Mouse (Mus musculus): ENCODE results near the gene Haus2. TPM values are rescaled to one million over a fixed set of nuclear protein-coding genes. Genes with fewer than 3 reads are reported as not detected.

Gene Haus2
- total RNA-seq, 2 experiments from 2014 or later, result 2.5 to 8.4 TPM

DNA sequence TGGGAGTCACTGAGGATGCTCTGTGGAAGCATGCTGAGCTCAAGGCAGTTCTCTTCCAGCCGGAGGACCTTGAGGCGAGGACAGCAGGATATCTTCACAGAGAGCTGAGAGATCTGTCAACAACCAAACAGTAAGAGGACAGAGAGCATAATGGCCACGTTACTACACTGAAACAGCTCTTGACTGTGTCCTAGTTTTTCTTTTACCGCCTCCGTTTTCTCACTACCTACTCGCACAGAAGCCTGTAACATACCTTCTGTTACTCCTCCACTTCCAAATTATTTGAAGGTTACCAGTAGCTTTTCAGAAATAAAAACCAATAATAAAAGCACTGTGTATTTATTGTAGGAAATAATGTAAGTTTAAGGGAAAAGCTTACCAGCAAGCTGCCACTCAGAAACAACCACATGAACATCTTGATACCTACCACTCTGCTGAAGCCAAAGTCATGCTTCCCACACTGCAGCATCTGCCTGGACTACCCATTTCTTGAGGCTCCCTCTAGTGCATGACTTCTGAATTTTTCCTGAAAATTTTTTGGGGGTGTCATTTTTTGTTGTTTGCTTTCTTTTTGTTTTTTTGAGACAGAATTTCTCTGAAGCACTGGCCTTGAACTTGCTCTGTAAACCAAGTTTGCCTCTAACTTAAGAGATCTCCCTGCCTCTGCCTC is 3.0 kb upstream of the Haus2 start:
- no peak for ATAC-seq (replicated peaks; ENCODE audit: low FRiP score, poor library complexity, severe bottlenecking)

DNA sequence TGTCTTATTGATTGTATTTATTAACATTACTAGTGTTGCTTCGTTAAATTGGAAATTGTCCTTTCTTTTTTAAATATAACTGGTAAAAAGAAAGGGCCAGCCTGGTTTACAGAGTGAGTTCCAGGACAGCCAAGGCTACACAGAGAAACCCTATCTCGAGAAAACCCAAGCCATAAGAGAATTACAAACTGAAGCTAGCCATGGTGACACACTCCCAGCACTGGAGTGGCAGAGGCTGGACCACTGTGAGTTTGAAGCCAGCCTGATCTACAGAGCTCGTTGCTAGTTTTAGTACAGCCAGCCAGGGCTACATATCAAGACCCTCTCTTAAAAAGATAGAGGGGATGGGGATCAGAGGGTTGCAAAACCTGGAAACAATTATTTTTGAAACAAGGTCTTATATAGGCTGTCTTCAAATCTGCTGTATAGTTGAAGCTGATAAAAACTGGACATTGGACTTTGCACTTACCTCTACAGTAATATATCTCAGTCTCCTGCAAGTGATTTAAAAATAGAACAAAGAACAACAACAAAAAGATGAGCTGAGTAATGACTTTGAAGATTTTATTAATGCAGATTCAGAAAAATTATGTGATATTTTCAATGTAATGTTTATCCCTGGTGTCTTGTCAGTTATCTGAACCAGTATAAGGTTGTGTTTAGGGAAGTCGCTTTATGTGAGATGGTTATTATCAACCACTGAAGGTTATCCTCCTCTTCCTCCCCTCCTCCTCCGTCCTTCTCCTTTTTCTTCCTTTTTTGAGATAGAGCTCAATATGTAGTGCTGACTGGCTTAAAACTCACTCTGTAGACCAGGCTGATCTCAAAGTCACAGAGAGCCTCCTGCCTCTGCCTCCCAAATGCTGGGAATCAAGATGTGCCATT is 7.3 kb downstream of the Haus2 start:
- ATAC-seq (replicated peaks; ENCODE audit: low FRiP score, poor library complexity, severe bottlenecking), result no peak

DNA sequence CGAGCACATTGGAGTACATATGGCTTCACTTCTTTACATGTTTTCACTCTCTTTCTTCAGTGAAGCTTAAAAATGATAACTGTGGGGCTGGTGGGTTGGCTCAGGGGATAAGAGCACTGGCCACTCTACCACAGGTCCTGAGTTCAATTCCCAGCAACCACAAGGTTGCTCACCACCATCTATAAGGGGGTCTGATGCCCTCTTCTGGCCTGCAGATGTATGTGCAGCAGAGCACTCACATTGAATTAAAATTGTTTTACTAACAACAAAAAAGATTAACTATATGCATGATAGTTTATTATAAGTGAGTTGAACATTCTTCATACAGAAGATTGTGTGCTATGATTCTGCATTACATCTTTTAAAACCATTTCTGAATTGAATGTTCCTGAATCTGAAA is 10.4 kb downstream of the Haus2 start:
- ATAC-seq (replicated peaks; ENCODE audit: low FRiP score, poor library complexity, severe bottlenecking), result no peak

DNA sequence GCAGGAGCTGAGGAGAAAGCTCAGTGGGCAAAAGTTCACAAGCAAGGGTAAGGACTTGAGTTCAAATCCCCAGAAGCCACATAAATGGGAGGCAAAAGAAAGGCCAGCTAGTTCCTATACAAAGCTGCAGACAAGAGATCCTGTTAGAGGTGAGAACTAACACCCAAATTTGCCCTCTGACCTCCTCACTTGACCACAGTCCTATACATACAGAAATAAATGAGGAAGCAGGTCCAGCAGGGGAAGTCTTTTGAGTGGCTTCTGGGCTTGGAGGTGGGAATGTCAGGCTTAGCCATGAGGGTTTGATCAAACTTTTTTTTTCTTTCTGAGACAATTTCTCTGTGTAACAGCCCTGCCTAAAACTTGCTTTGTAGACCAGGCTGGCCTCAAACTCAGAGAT is 13.7 kb downstream of the Haus2 start:
- ATAC-seq (replicated peaks; ENCODE audit: low FRiP score, poor library complexity, severe bottlenecking), result no peak

DNA sequence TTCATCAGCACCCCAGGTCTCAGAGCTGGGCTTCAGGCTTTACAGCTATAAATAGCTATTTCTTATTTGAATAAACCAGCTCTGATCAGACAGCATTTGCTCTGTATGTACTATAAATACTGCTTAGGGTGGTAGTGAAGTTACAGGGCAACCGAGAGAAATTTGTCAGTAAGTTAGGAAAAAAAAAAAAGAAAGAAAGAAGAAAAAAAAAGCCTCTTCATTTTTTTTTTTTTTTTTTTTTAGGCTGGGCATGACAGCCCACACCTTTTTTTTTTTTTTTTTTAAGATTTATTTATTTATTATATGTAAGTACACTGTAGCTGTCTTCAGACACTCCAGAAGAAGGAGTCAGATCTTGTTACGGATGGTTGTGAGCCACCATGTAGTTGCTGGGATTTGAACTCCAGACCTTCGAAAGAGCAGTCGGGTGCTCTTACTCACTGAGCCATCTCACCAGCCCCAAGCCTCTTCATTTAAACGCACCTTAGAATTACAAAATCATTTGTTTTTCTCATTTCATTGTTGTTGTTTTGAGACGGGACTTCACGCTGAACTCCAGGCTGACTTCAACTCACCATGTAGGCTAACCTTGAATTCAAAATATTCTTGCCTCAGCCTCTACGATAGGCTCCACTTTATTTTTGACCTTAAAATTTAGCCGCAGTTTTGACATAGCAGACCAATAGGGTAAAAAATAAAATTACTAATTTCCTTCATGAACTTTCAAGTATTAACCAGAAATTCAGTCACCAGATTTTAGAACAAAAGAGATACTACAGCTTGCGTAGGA is 19.1 kb downstream of the Haus2 start:
- peak; percentile 21 for ATAC-seq (replicated peaks; ENCODE audit: low FRiP score, poor library complexity, severe bottlenecking)

DNA sequence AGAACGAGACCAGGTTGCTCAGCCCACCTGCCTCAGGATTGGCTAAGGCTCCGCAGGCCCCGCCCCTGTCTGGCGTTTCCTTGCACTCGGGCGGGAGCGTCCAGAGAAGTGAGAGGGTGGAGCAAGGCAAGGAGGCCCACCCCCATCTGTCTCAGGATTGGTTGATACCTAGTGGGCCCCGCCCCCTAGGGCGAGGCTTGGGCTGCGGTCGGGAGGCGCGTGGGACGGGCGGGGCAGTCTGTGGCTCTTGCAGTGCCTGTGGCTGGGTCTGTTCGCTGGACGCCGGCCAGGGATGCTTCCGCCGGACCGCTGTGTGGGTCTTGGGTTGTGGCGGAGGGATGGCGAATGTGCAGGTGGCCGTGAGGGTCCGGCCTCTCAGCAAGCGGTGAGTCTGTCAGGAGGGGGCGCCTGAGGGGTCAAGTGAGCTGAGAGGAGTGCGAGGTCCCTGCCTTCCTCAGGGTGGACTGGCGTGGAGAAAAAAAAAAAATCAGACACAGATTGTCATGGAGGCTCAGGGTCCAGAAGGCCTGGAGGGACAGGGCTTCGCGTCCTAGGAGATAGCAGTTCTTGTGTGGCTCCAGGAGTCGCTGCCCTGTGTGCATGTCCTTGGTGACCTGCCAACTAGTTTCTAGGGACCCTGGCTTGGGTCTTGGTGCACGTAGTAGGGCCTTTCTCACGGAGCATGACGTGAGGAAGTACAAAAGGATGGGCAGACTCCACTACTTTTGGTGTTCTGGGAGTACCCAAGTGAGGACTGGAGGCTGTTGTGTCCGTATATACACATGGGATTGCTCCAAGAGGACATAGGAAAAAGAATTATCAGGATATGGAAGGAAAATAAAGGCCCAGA is 19.9 kb downstream of the Haus2 start, which contains the start of gene Stard9:
Gene Stard9 (plus strand): TSS at position 236 of the 850 bp plus-strand sequence.
- peak; percentile 99 for ATAC-seq (replicated peaks; ENCODE audit: low FRiP score, poor library complexity, severe bottlenecking)

DNA sequence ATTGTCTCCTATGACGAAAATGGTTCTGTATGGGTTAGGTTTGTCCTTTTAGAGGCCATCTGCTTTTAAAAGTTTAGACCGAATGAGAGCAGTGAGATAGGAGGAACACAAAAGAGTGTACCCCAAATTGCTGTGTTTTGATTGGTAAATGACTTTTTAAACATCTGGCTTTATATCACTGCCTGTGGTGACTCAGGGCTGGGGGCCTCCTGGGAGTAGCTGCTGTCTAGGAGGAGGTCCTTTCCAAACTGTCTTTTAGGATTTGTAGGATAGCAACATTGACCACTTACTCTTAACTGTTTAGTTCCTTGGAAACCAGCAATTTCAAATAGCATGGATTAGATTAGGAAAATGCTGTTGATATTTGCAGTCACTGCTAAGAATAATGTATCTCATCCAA is 21.1 kb downstream of the Haus2 start:
- no peak for ATAC-seq (replicated peaks; ENCODE audit: low FRiP score, poor library complexity, severe bottlenecking)

DNA sequence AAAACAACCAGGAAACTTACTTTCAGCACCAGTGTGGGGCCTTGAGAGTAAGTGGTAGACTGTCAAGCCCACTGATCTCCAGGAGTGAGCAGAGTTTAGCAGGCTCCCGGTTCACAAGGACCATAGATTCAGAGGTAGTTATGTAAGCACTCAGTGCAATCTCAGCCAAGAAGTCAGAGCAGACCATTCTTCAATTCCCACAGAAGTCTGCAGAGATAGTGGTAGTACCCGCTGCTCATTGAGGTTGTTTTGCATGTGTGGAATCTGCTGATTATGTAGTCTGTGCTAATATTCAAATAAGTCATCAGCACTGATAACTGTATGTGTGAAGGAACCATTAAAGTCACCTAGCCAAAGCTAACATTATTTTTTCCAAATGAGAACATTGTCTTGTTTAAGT is 21.5 kb downstream of the Haus2 start:
- no peak for ATAC-seq (replicated peaks; ENCODE audit: low FRiP score, poor library complexity, severe bottlenecking)

DNA sequence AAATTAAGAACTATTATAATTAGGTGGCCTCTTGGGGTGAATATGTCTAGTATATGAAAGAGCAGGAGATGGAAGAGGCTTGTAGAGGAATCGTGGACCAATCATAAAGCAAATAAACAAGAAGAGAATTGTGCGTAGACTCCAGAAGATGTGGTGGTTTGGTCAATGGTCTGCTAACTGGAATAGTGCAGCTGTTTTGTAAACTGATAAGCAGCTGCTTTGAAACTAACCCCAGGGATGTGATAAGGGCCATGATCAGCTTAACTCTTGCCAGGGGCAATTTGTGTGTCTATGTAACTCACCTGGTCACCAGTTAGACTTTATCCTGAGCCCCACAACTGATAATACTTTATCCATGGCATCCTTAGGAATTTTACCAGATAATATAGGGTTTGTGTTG is 22.3 kb downstream of the Haus2 start:
- ATAC-seq (replicated peaks; ENCODE audit: low FRiP score, poor library complexity, severe bottlenecking), result 0 out of 2 replicates have a peak, but pooled peaks have one; percentile 22

DNA sequence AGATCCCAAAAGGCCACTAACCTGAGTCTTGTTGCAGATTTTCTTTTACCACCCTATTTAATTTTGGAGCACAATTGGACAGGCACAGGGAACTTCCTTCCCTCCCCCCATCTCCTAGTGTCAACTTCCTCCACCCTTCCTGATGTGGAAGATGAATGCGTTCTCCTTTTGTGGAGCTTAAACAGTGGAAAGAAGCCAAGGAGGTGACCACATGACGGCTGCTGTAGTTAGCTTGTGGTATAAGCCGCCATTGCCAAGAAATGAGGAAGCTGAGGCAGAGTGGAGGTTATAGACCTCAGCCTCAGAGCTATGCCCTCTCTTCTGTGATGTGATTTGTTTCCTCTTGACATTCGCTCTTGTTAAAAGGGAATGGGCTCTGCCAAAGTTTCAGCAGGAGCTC is 22.8 kb downstream of the Haus2 start:
- no peak for ATAC-seq (replicated peaks; ENCODE audit: low FRiP score, poor library complexity, severe bottlenecking)

DNA sequence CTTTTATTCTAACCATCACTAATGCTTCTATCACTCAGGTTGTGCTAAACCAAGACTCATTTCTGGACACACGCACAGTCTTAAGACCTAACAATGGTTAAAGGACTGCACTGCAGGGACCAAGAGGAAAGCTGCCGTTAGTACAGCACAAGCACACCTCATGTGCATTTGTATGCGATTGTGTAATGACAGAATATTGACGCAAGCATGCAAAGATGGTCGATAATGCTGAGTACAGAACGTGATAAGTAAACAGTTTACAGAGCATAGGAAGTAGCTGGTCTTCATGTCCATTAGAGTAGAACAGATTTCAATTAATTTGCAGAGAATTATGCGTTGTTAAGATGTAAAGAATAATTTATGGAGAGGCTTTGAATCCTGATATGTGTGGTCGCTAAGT is 31.7 kb downstream of the Haus2 start:
- ATAC-seq (replicated peaks; ENCODE audit: low FRiP score, poor library complexity, severe bottlenecking), result no peak

DNA sequence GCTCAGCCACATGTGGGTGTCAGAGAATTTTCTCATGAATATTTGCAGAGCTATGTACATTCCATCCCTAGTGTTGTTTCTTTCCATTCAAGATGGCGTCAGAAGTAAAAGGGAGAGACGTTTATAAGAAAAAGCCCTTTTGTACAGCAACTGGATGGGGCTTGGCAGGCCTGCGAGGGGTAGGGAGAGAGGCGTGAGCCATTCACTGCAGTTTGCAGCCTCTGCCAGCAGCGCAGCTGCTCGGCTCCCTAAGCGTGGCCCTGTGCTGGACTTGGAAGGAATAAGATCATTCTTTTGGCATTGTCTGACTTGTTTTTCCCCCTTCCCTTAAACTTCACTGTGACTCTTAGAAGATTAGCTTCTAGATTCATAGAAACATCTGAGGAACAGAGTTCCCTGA is 34.7 kb downstream of the Haus2 start:
- no peak for ATAC-seq (replicated peaks; ENCODE audit: low FRiP score, poor library complexity, severe bottlenecking)

DNA sequence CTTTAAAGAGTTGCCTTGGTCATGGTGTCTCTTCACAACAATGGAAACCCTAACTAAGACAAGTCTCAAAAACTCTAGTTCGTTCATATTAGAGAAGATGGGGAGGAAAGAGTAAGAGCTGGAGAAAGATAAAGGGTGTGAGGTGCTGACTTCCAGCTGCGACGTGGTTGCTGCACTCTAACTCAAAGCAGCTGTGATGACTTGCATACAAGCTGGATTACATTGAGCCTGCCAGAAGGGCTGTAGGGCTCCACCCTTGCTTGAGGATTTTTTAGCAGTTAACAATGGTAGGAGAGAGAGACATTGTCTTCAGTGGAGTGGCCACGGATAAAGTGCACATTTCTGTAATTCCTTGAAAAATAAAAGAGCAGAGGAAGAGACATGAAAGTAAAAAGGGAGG is 37.6 kb downstream of the Haus2 start:
- ATAC-seq (replicated peaks; ENCODE audit: low FRiP score, poor library complexity, severe bottlenecking), result no peak

DNA sequence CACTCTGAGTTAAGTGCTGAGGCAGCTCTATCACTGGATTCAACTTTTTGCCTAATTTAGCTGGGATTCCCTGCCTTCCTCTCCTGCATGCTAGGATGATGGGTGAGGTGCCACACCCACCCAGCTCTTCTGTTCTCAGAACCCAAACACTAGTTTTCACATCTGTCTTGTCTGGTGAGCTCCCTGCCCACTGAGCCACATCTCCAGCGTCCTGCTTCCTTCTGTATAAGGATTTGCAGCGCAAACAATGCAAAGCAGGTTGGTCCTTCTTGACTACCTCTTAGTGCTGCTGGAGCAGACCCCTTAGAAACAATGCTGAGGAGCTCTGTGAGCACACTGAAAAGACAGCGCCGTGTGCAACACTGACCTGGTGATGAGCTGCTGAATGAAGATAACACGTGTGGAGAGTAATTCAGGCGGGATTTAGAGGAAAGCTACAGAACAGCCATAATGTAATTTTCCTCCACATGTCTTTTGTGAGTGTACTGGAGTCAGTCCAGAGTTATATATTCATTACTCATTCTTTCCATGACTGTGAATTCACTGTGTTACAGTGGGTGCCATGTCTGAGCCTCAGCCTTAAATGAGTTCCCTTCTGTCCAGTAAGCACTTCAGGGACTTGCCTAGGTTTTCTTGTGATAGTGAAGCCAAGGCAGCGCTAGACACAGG is 43.2 kb downstream of the Haus2 start:
- no peak for ATAC-seq (replicated peaks; ENCODE audit: low FRiP score, poor library complexity, severe bottlenecking)

DNA sequence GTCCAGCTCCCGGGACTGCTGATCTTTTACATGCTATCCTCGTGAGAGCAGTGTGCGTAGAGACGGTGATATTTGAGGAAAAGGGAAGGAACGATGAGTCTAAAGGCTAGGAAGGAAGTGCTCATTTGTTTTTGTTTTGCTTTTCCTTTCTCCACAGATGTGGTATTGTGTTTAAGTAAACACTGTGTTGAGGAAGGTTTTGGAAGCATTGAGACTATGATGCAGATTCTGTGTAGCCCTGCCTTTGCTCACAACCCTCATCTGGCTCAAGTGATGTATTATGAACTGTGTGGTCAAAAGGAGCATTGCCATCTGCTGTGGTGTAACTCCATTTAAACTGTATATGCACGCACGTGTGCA is 43.7 kb downstream of the Haus2 start:
- ATAC-seq (replicated peaks; ENCODE audit: low FRiP score, poor library complexity, severe bottlenecking), result no peak

DNA sequence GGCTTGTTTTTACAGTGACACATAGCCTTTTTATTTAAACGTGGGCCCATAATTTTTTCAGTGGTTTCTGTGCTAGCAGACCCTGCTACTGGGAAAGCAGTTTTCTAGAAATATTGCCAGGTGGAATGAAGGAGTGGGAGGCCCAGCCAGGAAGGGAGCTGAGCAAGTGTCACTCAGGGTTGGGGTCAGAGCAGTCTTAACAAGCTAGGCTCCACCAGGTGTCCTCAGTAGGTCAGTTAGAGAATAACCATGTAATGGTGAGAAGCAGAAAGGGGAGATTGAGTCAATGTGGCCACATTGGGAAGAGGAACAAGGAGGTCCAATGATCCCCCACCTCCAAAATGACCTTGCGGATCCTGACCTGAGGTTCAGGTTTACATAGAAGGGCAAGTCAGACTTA is 45.5 kb downstream of the Haus2 start:
- ATAC-seq (replicated peaks; ENCODE audit: low FRiP score, poor library complexity, severe bottlenecking), result no peak

DNA sequence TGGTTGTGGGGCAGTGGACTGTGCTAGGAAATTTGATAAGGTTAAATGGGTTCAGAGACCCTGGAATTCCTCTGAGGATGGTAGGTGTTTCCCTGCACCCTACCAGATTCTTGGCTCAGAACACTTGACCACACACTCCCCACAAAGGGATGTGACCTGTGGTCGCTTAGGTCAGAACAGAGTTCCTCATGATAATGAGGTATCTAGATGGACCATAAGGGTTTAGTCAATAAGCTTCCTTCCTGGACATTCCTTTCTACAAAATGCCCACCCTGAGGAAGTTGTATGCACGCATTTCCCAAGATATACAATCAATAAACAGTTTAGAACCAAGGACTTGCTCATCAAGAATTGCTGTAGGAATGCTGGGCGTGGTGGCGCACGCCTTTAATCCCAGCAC is 46.7 kb downstream of the Haus2 start:
- no peak for ATAC-seq (replicated peaks; ENCODE audit: low FRiP score, poor library complexity, severe bottlenecking)

DNA sequence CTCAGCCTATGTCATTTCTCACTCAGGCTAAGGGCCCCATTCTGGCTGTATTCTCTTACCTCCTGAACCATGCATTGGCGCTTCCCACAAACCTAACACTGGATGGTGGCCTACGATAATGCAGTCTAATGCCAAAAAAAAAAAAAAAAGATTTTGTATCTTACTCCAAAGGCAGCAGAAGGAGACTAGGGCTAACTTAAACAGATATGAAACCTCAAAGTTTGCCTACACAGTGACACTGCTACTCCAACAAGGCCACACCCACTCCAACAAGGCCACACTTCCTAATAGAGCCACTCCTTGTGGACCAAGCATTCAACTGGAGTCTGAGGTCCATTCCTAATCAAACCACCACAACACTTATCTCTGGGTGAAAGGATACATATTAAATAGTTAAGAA is 47.5 kb downstream of the Haus2 start:
- ATAC-seq (replicated peaks; ENCODE audit: low FRiP score, poor library complexity, severe bottlenecking), result no peak

DNA sequence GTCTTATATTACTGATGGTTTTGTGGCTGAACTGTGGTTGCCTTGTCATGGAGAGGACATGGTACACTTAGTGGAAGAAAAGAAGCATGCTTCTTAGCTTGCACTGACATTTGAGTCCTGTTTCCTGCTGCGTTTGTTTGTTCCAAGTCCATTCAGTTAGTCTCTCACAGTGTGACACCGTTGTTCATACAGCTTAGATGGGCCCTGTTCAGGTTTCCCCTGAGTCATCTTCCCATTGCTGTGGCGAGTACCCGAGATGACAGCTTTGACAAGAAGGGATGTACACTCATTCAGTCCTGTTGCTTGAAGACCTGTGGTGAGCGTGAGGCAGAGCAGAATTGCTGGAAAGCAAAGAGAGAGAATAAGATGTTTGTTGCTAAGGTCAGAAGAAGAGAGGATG is 49.3 kb downstream of the Haus2 start:
- ATAC-seq (replicated peaks; ENCODE audit: low FRiP score, poor library complexity, severe bottlenecking), result no peak

All from erythroid progenitor cell, adult 5-6 weeks (primary cell).